Mouse (Mus musculus): ENCODE measurements around the gene Osbp2.

GRCm38 (mm10) chr11:3671000-3671628, 192.6 kb downstream of the Osbp2 start:
- TF ChIP-seq CTCF (conservative IDR thresholded peaks at IDR 0.05; ENCODE audit: insufficient read depth, insufficient read length, low read depth, low read length) (no peak), POLR2A (IDR thresholded peaks at IDR 0.05; ENCODE audit: low read depth, low read length) (no peak)
